Mouse (Mus musculus): ENCODE results near the gene Gata5.

GRCm38 (mm10) chr2:180367350-180367749 lies 32.9 kb upstream of the Gata5 start:
- no peak for TF ChIP-seq CTCF (conservative IDR thresholded peaks at IDR 0.05; ENCODE audit: insufficient read depth, insufficient read length, low read depth, low read length)
- TF ChIP-seq POLR2A (IDR thresholded peaks at IDR 0.05; ENCODE audit: low read depth, low read length), result no peak

All from kidney, adult 2 months (tissue).